Mouse (Mus musculus) hindbrain, embryonic 14.5 days (tissue): Measurements from ENCODE around the gene Ldb2. TPM values are rescaled to one million over a fixed set of nuclear protein-coding genes. Genes with fewer than 3 reads are reported as not detected.
A peak's percentile ranks its signal among the peaks of the same experiment; 100 is the strongest.

Experiments
- ATAC-seq: fragments of 200-750 bp; cut with Nextera tagmentation; 2 replicates; pipeline ENCODE4 v1.8.0; 2017; ENCODE audit warnings: moderate number of reproducible peaks, mild to moderate bottlenecking, moderate TSS enrichment, moderate library complexity; ENCODE audit not compliant: low FRiP score
- DNase-seq: peaks from one replicate; pipeline ENCODE4 v3.0.0-alpha.2; 2015; ENCODE audit warnings: low spot score
- H3K27ac ChIP-seq: fragments of 300-500 bp; sonication (generic); 2 replicates; pipeline ENCODE4 v1.5.1; 2014; ENCODE audit warnings: mild to moderate bottlenecking, moderate library complexity
- H3K27me3 ChIP-seq: fragments of 300-500 bp; sonication (generic); 2 replicates; pipeline ENCODE4 v1.6.1; 2014; ENCODE audit warnings: mild to moderate bottlenecking, low read length, mixed read lengths; ENCODE audit not compliant: control insufficient read depth, insufficient read depth
- H3K36me3 ChIP-seq: fragments of 300-500 bp; sonication (generic); replicated peaks from 2 replicates; pipeline ENCODE4 v1.6.1; 2014; ENCODE audit not compliant: control insufficient read depth, insufficient read depth
- H3K4me1 ChIP-seq: fragments of 300-500 bp; sonication (generic); replicated peaks from 2 replicates; pipeline ENCODE4 v1.6.1; 2014; ENCODE audit warnings: antibody characterized with exemption, low read length, mixed read lengths; ENCODE audit not compliant: control insufficient read depth, insufficient read depth
- H3K4me2 ChIP-seq: fragments of 300-500 bp; sonication (generic); replicated peaks from 2 replicates; pipeline ENCODE4 v1.6.1; 2014; ENCODE audit warnings: mild to moderate bottlenecking, moderate library complexity
- H3K4me3 ChIP-seq: fragments of 300-500 bp; sonication (generic); replicated peaks from 2 replicates; pipeline ENCODE4 v1.5.1; 2014; ENCODE audit warnings: mild to moderate bottlenecking, low read length
- H3K9ac ChIP-seq: fragments of 300-500 bp; sonication (generic); 2 replicates; pipeline ENCODE4 v1.6.1; 2014
- H3K9me3 ChIP-seq: fragments of 300-500 bp; sonication (generic); 2 replicates; pipeline ENCODE4 v1.6.1; 2016; ENCODE audit warnings: low read length; ENCODE audit not compliant: control insufficient read depth
- WGBS: fragments of 180-500 bp; shearing (Covaris S2); extraction: QIAGEN DNeasy Blood & Tissue Kit; methylation state at CpG from one replicate; pipeline ENCODE4 v1.1.7; 2014; 5-methylcytosine and 5-hydroxymethylcytosine counted together
- polyA plus RNA-seq: library from polyadenylated mRNA; unstranded; fragments of >200 nt; fragmentation: Nextera tagmentation; extraction: Ambion mirVana; gene quantifications from 2 replicates; pipeline ENCODE4 v1.2.1, GENCODE M21; 2014

Gene Ldb2
- polyA plus RNA-seq, 1 experiment from 2014 or later: 40.5 TPM

DNA sequence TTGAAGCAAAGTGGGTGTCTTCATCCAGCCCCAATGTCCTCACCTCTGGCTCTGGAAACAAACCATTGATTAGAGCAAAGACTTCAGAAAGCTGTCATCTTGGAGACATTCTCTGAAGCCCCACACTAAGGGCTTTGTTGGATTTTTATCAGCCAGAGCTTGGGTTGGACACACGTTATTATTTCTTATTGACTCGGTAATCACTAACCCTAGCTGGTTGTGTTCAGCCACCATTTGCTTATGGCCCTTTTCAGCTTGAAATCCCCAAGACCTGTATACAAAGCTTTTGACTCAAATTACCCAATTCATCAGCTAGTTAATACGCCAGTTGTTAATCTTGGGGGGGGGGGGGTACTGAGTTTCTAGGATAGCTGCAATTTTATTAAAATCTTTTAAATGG lies 91.5 kb downstream of the Ldb2 start:
- no peak overlapping the region for H3K4me2 ChIP-seq
- H3K27ac ChIP-seq: no peak overlapping the region
- no peak overlapping the region for H3K9ac ChIP-seq
- H3K36me3 ChIP-seq: no peaks in the 10 kb centered on the region
- DNase-seq: no peak
- H3K4me1 ChIP-seq: peaks cover 7% of the 10 kb centered on the region
- H3K4me3 ChIP-seq: no peak overlapping the region
- H3K9me3 ChIP-seq: no peaks in the 10 kb centered on the region
- H3K27me3 ChIP-seq: no peaks in the 10 kb centered on the region
- no peak for ATAC-seq
- 85% methylated on average over 3 of the region's 3 CpGs for WGBS

DNA sequence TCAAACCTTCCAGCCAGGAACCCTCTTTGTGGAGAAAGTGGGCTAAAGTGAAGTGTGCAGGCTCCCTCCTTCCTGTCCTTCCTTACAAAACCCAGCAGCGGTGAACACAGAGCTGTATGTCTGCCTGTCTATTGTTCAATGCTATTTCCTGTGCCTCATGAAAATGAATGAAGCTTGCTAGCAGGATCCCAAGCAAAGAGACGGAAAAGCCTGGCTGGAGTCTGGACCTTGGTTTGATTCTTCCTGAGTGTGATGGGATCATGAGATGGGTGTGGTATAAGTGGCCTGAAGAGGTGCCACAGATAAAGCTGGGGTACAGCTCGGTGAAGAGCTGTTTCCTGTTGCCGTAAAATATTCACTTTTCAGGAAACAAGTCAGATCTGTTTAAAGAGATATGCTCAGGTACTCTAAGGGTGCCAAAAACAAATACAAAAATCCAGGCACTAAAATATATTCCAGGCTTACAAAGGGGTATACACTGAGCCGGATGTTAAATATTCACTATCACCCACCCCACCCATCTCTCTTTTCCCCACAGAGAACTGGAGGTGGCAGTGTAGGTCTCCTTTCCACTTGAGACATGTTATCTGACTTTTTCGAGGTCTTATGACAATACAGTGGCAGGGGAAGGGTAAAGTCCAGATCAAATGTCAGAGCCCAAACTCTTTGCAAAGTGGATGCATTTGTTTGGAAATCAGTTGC lies 92.3 kb downstream of the Ldb2 start:
- H3K4me2 ChIP-seq: no peak overlapping the region
- no peak overlapping the region for H3K4me3 ChIP-seq
- ATAC-seq (0 out of 2 replicates have a peak, but pooled peaks have one; percentile 37), DNase-seq (no peak)
- no peaks in the 10 kb centered on the region for H3K36me3 ChIP-seq
- H3K9me3 ChIP-seq: no peaks in the 10 kb centered on the region
- H3K4me1 ChIP-seq: peaks cover 4% of the 10 kb centered on the region; the same call in 1 of the 2 replicates
- WGBS: 51% methylated on average over 6 of the region's 6 CpGs
- no peaks in the 10 kb centered on the region for H3K27me3 ChIP-seq
- H3K27ac ChIP-seq: no peak overlapping the region
- no peak overlapping the region for H3K9ac ChIP-seq

DNA sequence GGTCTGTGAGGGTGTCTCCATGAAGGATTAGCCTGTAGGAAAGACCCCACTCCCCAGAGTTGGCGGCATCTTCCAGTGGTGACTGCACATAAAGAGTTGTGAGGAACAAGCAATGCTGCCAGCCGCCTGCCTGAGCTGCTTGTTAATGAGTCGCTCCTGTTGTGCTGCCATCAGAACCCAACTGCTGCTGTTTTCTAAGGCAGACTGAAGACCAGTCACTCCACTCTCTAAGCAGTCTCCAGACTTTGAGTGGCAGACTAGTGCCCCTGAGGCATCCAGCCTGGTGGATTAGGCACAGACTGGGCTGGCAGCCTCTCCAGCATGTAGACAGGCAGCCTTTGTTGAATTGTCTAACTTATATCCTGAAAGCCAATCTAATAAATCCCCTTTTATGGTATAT lies 101.5 kb downstream of the Ldb2 start:
- Histone ChIP-seq H3K4me2 (no peak overlapping the region), H3K36me3 (no peaks in the 10 kb centered on the region), H3K9ac (no peak overlapping the region), H3K27ac (no peak overlapping the region), H3K4me1 (peaks cover 20% of the 10 kb centered on the region), H3K27me3 (no peaks in the 10 kb centered on the region), H3K9me3 (no peaks in the 10 kb centered on the region), H3K4me3 (no peak overlapping the region)
- ATAC-seq: peak; percentile 75; the same call in 1 of the 2 replicates
- 28% methylated on average over 3 of the region's 3 CpGs for WGBS
- peak; percentile 36 for DNase-seq

DNA sequence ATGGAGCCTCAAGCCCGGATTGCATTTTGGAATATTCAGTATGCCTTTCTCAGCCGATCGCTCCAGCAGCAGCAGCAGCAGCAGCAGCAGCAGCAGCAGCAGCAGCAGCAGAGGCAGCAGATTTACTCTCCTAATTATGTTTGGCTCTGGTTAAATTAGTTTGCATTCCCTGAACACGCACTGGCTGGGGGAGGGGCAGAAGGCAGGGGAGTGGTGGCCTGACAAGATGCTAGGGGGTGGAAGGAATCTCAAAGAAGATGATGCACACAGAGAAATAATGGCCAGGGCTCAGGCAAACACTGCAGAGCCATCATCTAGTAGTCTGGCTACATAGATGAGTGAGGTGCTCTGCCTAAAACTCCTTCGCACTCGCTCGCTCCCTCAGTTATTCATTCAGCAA lies 102.9 kb downstream of the Ldb2 start:
- H3K36me3 ChIP-seq: no peaks in the 10 kb centered on the region
- peaks cover 20% of the 10 kb centered on the region for H3K4me1 ChIP-seq
- H3K9me3 ChIP-seq: no peaks in the 10 kb centered on the region
- no peak overlapping the region for H3K9ac ChIP-seq
- peak; percentile 44 for ATAC-seq
- no peaks in the 10 kb centered on the region for H3K27me3 ChIP-seq
- no peak overlapping the region for H3K4me2 ChIP-seq
- 59% methylated on average over 7 of the region's 7 CpGs for WGBS
- DNase-seq: peak; percentile 37
- no peak overlapping the region for H3K4me3 ChIP-seq
- peak overlapping the region; percentile 66 for H3K27ac ChIP-seq

- DNase-seq: no peak
These were observed 105.8 kb downstream of the Ldb2 start for GRCm38 (mm10) chr5:44693674-44694073.

DNA sequence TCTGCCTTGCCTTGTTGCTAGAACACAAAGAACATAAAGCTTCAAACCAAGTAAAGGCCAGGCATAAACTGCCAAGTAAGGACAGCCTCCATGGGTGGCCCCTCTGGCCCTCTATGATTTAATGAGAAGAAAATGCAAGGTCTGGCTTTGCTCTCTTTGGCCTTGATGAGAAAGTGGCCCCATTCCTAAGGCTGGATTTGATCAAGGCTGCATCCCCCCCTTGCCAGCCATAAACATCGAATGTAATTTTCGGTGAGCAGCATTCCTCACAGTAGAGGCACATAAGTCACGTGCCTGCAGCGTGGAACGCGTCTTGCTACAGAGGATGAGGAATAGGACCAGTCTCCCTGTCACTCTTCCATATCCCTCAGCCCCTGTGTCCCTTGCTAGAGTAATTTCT lies 113.1 kb downstream of the Ldb2 start:
- no peak for DNase-seq
- H3K4me2 ChIP-seq: no peak overlapping the region
- no peak overlapping the region for H3K9ac ChIP-seq
- WGBS: 77% methylated on average over 6 of the region's 6 CpGs
- H3K4me3 ChIP-seq: no peak overlapping the region
- no peak for ATAC-seq
- no peak overlapping the region for H3K27ac ChIP-seq
- H3K4me1 ChIP-seq: no peaks in the 10 kb centered on the region
- no peaks in the 10 kb centered on the region for H3K9me3 ChIP-seq
- H3K36me3 ChIP-seq: no peaks in the 10 kb centered on the region
- H3K27me3 ChIP-seq: no peaks in the 10 kb centered on the region

More at GRCm38 (mm10) chr5:44693674-44694073, 105.8 kb downstream of the Ldb2 start:
- Histone ChIP-seq H3K27me3 (no peaks in the 10 kb centered on the region), H3K9me3 (no peaks in the 10 kb centered on the region), H3K27ac (no peak overlapping the region), H3K36me3 (no peaks in the 10 kb centered on the region), H3K4me1 (peaks cover 20% of the 10 kb centered on the region), H3K4me3 (no peak overlapping the region), H3K9ac (no peak overlapping the region), H3K4me2 (no peak overlapping the region)
- peak; percentile 21; the same call in 1 of the 2 replicates for ATAC-seq
- 24% methylated on average over 5 of the region's 5 CpGs for WGBS

- DNase-seq (no peak), ATAC-seq (no peak)
- Histone ChIP-seq H3K27me3 (no peaks in the 10 kb centered on the region), H3K4me3 (no peak overlapping the region), H3K4me1 (no peaks in the 10 kb centered on the region), H3K4me2 (no peak overlapping the region), H3K27ac (no peak overlapping the region), H3K36me3 (no peaks in the 10 kb centered on the region), H3K9ac (no peak overlapping the region), H3K9me3 (no peaks in the 10 kb centered on the region)
- WGBS: 71% methylated on average over 3 of the region's 3 CpGs
These were observed 118.3 kb downstream of the Ldb2 start for GRCm38 (mm10) chr5:44681054-44681638.

GRCm38 (mm10) chr5:44677814-44678213 lies 121.7 kb downstream of the Ldb2 start:
- 74% methylated on average over 5 of the region's 5 CpGs for WGBS
- H3K27ac ChIP-seq: no peak overlapping the region
- no peaks in the 10 kb centered on the region for H3K9me3 ChIP-seq

DNA sequence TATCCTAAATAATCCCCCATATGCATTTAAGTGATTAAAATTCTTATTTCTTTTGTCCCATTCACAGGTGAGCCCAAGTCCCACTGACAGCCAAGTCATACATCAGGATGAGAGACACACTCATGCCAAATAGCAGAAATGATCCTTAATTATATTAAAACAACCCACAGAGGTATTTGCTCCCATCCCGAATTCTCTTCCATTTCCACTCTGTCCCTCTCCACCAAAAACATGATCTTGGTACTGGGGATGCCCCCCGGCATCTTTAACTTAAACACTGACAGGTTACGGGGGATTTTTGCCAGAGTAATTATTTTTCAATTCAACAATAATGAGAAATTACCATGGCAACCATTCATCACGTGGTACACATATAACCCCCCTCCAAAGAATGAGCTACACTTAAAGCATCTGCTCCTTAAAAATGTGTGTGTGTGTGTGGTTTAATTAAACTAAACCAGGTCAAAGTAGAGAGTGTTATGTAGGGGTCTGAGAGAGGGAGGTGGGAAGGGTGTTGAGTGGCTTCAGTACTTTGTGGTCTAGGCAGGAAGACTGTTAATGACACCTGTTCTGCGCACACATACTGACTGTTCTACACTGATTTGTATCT lies 123.2 kb downstream of the Ldb2 start:
- Histone ChIP-seq H3K4me2 (no peak overlapping the region), H3K36me3 (no peaks in the 10 kb centered on the region), H3K4me3 (no peak overlapping the region), H3K27me3 (no peaks in the 10 kb centered on the region), H3K9me3 (no peaks in the 10 kb centered on the region), H3K27ac (no peak overlapping the region), H3K4me1 (peaks cover 4% of the 10 kb centered on the region; the same call in 1 of the 2 replicates), H3K9ac (no peak overlapping the region)
- ATAC-seq: peak; percentile 40; the same call in 1 of the 2 replicates
- 60% methylated on average over 5 of the region's 5 CpGs for WGBS
- DNase-seq: no peak

More at GRCm38 (mm10) chr5:44677814-44678213, 121.7 kb downstream of the Ldb2 start:
- ATAC-seq (no peak), DNase-seq (no peak)
- H3K9ac ChIP-seq: no peak overlapping the region
- no peaks in the 10 kb centered on the region for H3K36me3 ChIP-seq
- no peaks in the 10 kb centered on the region for H3K27me3 ChIP-seq
- no peak overlapping the region for H3K4me3 ChIP-seq
- no peak overlapping the region for H3K4me2 ChIP-seq
- H3K4me1 ChIP-seq: peaks cover 4% of the 10 kb centered on the region; the same call in 1 of the 2 replicates
